Mouse (Mus musculus): ENCODE data around the gene Macrod2. TPM values are rescaled to one million over a fixed set of nuclear protein-coding genes. Genes with fewer than 3 reads are reported as not detected.

Gene Macrod2
- total and polyA plus RNA-seq, 2 experiments from 2014 or later, result 37.3 to 67.2 TPM

DNA sequence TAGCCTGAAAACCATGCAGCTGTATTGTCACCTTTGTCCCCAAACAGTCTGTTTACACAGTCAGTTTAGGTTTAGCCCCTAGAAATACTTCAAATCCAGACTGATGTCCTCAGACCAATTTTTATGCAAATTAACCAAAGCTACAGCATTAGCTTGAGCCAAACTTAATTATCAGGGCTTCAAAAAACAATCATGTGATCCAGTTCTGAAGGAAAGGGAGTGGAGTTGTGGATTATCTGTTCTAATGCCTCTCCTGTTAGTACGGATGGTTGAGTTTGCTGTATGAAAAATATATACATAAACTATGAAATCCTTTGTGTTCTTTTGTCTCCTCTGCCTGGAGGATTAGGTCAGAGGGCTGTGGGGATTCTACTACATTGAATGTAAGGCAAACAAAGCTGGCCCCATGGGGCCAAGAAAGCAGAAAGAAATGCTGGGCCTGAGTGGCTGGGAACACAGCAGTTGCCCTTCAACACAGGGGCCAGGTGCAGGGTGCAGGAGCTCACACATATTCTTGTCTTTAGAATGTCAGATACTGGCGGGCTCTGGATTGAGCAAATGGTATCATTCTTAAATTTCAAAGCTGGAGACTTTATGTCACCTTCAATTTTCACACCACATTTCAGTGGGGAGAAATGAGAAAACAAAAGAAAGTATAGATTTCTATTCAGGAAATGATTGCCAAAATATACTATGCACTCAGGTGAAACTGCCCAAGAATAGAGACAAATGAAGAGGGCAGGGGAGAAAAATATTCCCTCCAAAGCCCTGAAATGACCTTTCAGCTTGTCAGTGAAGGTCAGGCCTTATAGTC is 1908.2 kb downstream of the Macrod2 start:
- ATAC-seq (ENCODE audit: low FRiP score) (no peak), DNase-seq (ENCODE audit: low spot score) (no peak)
- no peak overlapping the region for H3K4me3 ChIP-seq (ENCODE audit: low read depth, low read length)
- H3K9me3 ChIP-seq (ENCODE audit: low read length), result no peaks in the 10 kb centered on the region
- no peak overlapping the region for H3K9ac ChIP-seq (replicated peaks; ENCODE audit: low read length, poor library complexity, severe bottlenecking)
- no peaks in the 10 kb centered on the region for H3K36me3 ChIP-seq (ENCODE audit: insufficient read depth, low read length)
- H3K4me1 ChIP-seq (ENCODE audit: insufficient read depth, low read length), result no peaks in the 10 kb centered on the region
- TF ChIP-seq CTCF (IDR thresholded peaks at IDR 0.05), result no peak
- no peak overlapping the region for H3K4me2 ChIP-seq (ENCODE audit: low read depth, low read length, poor library complexity, severe bottlenecking)
- no peak overlapping the region for H3K27ac ChIP-seq (ENCODE audit: low read depth, low read length)
- no peaks in the 10 kb centered on the region for H3K27me3 ChIP-seq (ENCODE audit: insufficient read depth, low read length)
- 14% methylated on average over 2 of the region's 2 CpGs for WGBS

DNA sequence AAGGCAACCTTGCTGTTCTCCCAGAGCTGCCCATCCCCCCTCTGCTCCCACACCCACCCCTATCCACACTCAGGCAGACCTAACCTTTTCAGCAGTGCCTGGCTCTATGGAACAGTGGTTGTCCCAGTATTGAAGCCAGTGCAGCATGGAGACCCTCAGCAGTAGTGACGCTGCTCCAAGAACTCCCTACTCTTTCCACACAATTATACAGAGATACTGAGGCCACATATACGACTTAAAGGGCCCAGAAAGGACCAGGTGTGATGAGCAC is 1908.7 kb downstream of the Macrod2 start:
- Histone ChIP-seq H3K4me3 (ENCODE audit: low read depth, low read length) (no peak overlapping the region), H3K9me3 (ENCODE audit: low read length) (no peaks in the 10 kb centered on the region), H3K36me3 (ENCODE audit: insufficient read depth, low read length) (no peaks in the 10 kb centered on the region), H3K27me3 (ENCODE audit: insufficient read depth, low read length) (no peaks in the 10 kb centered on the region), H3K27ac (ENCODE audit: low read depth, low read length) (no peak overlapping the region), H3K9ac (replicated peaks; ENCODE audit: low read length, poor library complexity, severe bottlenecking) (no peak overlapping the region), H3K4me2 (ENCODE audit: low read depth, low read length, poor library complexity, severe bottlenecking) (no peak overlapping the region), H3K4me1 (ENCODE audit: insufficient read depth, low read length) (no peaks in the 10 kb centered on the region)
- WGBS, result 29% methylated on average over 2 of the region's 2 CpGs
- DNase-seq (ENCODE audit: low spot score) (no peak), ATAC-seq (ENCODE audit: low FRiP score) (no peak)
- no peak for TF ChIP-seq CTCF (IDR thresholded peaks at IDR 0.05)

DNA sequence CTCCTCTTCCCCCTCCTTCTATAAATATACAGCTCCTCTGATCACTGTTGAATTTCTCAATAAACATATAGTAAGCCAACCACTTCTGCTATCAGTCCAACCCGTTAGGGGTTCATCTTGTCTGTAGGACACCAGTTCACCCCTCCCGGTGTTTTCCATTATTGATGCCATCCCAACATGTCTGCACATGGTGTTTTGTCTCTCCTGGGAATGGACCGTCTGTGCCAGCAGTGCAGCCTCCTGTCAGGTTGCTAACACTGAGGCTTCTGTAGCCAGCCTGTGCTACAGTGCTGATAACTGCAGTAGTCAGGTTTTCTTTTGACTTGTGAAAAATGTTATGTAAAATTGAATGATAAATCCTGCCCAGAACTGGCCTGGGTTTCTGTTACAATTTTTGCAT is 1928.0 kb downstream of the Macrod2 start:
- ATAC-seq (ENCODE audit: low FRiP score) (no peak), DNase-seq (ENCODE audit: low spot score) (peak; percentile 11)
- Histone ChIP-seq H3K9me3 (ENCODE audit: low read length) (no peaks in the 10 kb centered on the region), H3K27me3 (ENCODE audit: insufficient read depth, low read length) (no peaks in the 10 kb centered on the region), H3K27ac (ENCODE audit: low read depth, low read length) (no peak overlapping the region), H3K36me3 (ENCODE audit: insufficient read depth, low read length) (no peaks in the 10 kb centered on the region), H3K4me2 (ENCODE audit: low read depth, low read length, poor library complexity, severe bottlenecking) (no peak overlapping the region), H3K9ac (replicated peaks; ENCODE audit: low read length, poor library complexity, severe bottlenecking) (no peak overlapping the region), H3K4me3 (ENCODE audit: low read depth, low read length) (no peak overlapping the region), H3K4me1 (ENCODE audit: insufficient read depth, low read length) (no peaks in the 10 kb centered on the region)
- WGBS, result 72% methylated on average over 3 of the region's 3 CpGs
- no peak for TF ChIP-seq CTCF (IDR thresholded peaks at IDR 0.05)

DNA sequence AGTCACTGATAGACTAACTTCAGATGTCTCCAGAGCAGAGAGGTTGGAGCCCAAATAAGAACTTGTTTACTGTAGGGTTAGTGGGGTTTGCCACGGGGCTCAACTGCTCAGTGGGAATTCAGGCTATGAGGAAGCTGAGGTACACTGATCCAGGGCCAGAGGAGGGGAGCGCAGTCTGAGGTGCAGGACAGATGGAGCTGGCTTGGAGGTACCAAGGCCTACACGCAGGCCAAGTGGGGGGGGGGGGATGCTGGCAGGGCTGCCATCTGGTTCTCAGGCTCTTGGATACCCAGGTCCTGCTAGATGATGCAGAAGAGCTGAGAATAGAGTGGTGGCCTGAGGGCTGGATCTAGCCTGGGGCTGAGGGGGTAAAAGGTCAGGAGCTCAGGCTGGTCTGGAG is 1931.6 kb downstream of the Macrod2 start:
- TF ChIP-seq CTCF (IDR thresholded peaks at IDR 0.05), result no peak
- no peak overlapping the region for H3K27ac ChIP-seq (ENCODE audit: low read depth, low read length)
- H3K9me3 ChIP-seq (ENCODE audit: low read length), result no peaks in the 10 kb centered on the region
- no peak overlapping the region for H3K9ac ChIP-seq (replicated peaks; ENCODE audit: low read length, poor library complexity, severe bottlenecking)
- ATAC-seq (ENCODE audit: low FRiP score) (no peak), DNase-seq (ENCODE audit: low spot score) (no peak)
- no peaks in the 10 kb centered on the region for H3K36me3 ChIP-seq (ENCODE audit: insufficient read depth, low read length)
- no peaks in the 10 kb centered on the region for H3K27me3 ChIP-seq (ENCODE audit: insufficient read depth, low read length)
- no peaks in the 10 kb centered on the region for H3K4me1 ChIP-seq (ENCODE audit: insufficient read depth, low read length)
- H3K4me2 ChIP-seq (ENCODE audit: low read depth, low read length, poor library complexity, severe bottlenecking), result no peak overlapping the region
- WGBS, result 90% methylated on average over 3 of the region's 3 CpGs
- no peak overlapping the region for H3K4me3 ChIP-seq (ENCODE audit: low read depth, low read length)

DNA sequence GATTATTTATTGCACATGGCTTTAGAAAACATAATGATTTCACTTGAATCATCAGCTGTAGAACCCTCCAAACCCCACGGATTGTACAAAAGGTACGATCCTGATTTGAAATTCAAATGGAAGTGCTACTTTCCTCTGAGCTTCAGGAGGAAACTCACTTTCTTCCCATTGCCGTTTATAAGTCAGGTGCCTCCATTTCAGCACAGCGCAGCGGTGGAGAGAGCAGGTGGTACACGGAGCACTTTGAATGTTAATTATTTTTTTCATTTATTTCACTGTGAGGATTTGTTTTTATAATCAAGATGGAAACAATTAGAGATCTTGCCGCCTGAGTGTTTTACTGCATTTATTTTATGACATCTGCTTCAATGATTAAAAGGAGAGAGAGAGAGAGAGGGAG is 1934.7 kb downstream of the Macrod2 start:
- DNase-seq (ENCODE audit: low spot score) (peak; percentile 28), ATAC-seq (ENCODE audit: low FRiP score) (no peak)

DNA sequence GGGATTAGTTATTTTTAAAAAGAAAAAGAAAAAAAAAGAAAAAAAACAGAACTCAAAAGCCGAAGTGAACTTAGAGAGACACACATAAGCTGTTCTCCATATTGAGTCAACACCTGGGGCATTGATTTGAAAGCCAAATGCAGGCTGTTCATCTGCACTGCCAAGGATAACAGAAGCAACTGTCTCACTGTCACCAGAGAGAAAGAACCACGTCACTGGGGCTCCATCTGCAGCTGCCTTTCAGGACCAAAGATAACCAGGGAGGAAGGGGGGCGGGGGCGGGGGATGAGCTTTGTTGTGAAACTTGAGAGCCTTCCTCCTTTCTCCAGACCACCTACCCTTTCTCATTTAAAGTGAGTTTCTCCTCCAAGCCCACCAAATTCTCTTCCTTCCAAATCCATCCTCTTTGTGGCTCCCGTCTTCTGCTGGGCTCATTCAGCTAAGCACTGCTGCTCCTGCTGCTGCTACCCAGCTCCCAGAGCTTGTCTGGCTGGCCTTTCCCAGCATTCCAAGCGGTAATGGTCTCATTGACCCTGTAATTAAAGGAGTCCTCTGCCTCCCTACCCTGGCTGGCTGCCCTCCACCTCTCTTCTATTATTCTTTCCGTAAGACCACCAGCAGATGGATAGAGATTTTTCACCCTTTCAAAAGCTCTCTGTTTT is 1939.5 kb downstream of the Macrod2 start:
- Histone ChIP-seq H3K4me1 (ENCODE audit: insufficient read depth, low read length) (no peaks in the 10 kb centered on the region; the same call in 1 of the 2 replicates), H3K27ac (ENCODE audit: low read depth, low read length) (no peak overlapping the region), H3K4me2 (ENCODE audit: low read depth, low read length, poor library complexity, severe bottlenecking) (no peak overlapping the region; the same call in 1 of the 2 replicates), H3K4me3 (ENCODE audit: low read depth, low read length) (no peak overlapping the region), H3K9me3 (ENCODE audit: low read length) (no peaks in the 10 kb centered on the region), H3K9ac (replicated peaks; ENCODE audit: low read length, poor library complexity, severe bottlenecking) (no peak overlapping the region), H3K27me3 (ENCODE audit: insufficient read depth, low read length) (no peaks in the 10 kb centered on the region), H3K36me3 (ENCODE audit: insufficient read depth, low read length) (no peaks in the 10 kb centered on the region)
- DNase-seq (ENCODE audit: low spot score), result peak; percentile 82
- TF ChIP-seq CTCF (IDR thresholded peaks at IDR 0.05), result no peak
- WGBS, result 7% methylated on average over 7 of the region's 7 CpGs
- peak; percentile 58; the same call in 1 of the 2 replicates for ATAC-seq (ENCODE audit: low FRiP score)

More for the DNA sequence above, 1934.7 kb downstream of the Macrod2 start:
- no peak for TF ChIP-seq CTCF (IDR thresholded peaks at IDR 0.05)
- Histone ChIP-seq H3K27ac (ENCODE audit: low read depth, low read length) (no peak overlapping the region), H3K4me1 (ENCODE audit: insufficient read depth, low read length) (no peaks in the 10 kb centered on the region; the same call in 1 of the 2 replicates), H3K9me3 (ENCODE audit: low read length) (no peaks in the 10 kb centered on the region), H3K9ac (replicated peaks; ENCODE audit: low read length, poor library complexity, severe bottlenecking) (no peak overlapping the region), H3K36me3 (ENCODE audit: insufficient read depth, low read length) (no peaks in the 10 kb centered on the region), H3K4me3 (ENCODE audit: low read depth, low read length) (no peak overlapping the region), H3K27me3 (ENCODE audit: insufficient read depth, low read length) (no peaks in the 10 kb centered on the region), H3K4me2 (ENCODE audit: low read depth, low read length, poor library complexity, severe bottlenecking) (no peak overlapping the region)
- WGBS, result 49% methylated on average over 7 of the region's 7 CpGs

Measured in midbrain, postnatal 0 days (tissue).